Mouse (Mus musculus): ENCODE data around the gene Ube2d2b.

- TF ChIP-seq POLR2A (IDR thresholded peaks at IDR 0.05; ENCODE audit: extremely low read depth, insufficient read depth, low read length) (peak; percentile 63; the same call in 1 of the 2 replicates), CTCF (IDR thresholded peaks at IDR 0.05; ENCODE audit: extremely low read depth, insufficient read depth, low read length) (no peak)
Observed at GRCm38 (mm10) chr5:107873886-107874302, 44.0 kb downstream of the Ube2d2b start.

Measured in cortical plate, adult 2 months (tissue).